Mouse (Mus musculus) mesoderm, embryonic 11.5 days (tissue): ENCODE data around the gene Kcna10.
A peak's percentile ranks its signal among the peaks of the same experiment; 100 is the strongest.

Source experiments
- DNase-seq: peaks from one replicate; pipeline ENCODE4 v3.0.0-alpha.2; 2012; ENCODE audit warnings: low read depth, low spot score

The Kcna10 gene

GRCm38 (mm10) chr3:107182756-107183155 lies at the start of gene Kcna10:
Gene Kcna10, plus strand, starts transcription at chr3:107183056.
- DNase-seq = no peak

GRCm38 (mm10) chr3:107134457-107134856 lies 48.4 kb upstream of the Kcna10 start:
- no peak for DNase-seq

DNA sequence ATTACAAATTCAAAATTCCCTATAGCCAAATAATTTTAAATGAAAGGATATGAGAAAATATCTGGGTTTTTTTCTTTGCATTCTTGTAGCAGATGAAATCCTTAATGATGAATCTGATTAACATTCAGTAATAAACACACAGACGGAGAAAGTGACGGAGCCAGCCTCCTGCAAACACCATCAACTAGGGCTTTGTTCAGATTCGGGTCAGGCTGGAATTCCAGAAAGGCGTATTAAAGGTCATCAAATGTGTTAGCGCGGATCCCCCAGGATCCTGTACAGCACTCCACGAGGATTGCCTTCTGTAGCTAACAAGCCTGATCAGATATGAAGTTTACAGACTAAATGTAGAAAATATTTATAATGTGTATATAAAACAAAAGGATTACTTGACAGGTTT lies 35.7 kb upstream of the Kcna10 start:
- DNase-seq = no peak

GRCm38 (mm10) chr3:107149006-107149405 lies 33.9 kb upstream of the Kcna10 start:
- no peak for DNase-seq

DNA sequence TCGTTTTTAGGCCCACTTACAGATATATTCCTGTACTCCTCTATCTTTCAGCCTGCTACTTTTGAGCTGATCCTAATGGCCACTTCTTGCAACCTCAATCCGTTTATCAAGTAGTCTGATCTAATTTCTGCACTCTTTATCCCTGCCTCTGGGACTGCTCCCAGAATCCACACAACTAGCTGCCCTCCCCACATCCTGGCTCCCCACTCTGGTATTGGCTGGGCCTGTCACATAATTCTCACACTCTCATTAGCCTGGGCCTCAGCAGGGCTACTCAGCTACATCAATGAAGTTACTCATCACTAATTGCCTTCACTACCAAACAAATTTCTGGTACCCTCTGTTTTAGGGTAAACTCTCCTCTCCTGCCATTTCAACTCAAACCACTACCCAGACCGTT lies 32.4 kb upstream of the Kcna10 start:
- no peak for DNase-seq

DNA sequence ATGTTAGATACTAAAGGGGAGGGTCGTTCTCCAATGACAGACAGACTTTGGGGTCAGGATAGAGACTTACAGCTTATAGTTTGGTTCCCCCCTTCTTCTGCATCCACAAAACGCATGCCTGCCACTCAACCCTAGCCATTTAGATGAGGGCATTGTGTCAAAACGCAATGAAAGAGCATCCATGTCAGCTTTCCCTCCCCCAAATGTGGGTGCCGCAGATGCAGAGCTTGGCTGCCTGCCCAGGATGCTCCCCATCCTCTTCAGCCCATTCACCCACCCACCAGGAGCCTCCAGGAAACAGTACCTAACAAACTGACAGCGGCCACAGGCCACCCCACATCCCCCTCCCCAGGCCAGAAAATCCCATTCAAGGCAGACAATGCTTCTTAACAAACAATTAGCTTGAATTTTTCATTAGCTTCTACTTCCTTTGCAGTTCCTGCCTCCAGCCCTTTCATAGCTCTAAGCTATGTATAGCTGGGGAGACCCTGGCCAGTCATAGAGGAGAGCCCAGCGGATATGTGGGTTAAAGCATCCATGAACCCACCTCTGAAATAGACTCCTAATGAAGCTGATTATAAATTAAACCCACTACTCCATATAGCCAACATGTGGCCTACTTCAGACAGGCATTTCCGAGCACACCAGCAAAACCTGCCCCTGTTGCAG lies 31.9 kb upstream of the Kcna10 start:
- DNase-seq = no peak

DNA sequence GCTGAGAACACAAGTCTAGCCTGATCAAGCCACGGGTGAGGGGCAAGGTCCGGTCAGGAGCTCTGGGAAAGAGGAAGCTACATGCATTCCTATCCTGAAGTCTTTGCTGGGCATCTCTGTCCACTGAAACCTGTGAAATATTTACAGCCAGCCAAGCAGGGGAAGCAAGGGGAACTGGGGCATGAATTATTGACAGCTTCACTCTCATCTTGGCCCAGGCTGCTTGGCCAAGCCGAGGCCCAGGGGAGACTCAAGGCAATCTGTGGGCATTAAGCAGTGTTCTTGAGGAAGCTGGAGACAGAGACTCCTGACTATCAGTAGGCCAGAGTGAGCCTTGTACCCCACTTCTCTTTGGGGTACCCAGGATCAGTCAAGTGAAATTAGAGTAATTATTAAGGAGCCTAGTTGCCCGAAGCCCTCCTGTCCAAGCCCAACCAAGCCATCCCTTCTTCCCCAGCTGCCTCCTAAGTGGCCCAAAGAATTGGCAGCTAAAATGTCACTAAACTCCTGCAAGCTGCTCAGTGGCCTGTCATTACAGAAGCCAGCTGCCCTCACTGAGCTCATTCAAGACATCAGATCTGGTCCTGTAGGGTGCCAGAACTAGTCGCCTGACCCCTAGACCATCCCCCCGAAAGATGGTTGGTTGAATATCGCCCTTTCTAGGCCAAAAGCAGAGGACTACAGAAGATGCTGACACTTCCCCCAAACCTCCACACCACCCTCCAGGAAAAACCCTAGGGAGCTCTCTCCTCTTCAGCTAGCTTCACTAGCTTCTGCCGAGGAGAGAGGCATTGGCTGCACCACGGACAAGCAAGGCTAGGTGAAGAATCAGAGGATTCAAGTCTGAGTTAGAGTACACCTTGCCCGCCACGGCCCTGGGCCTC lies 28.8 kb upstream of the Kcna10 start:
- DNase-seq = no peak

- no peak for DNase-seq
Measured at GRCm38 (mm10) chr3:107158856-107159255, 24.0 kb upstream of the Kcna10 start.

GRCm38 (mm10) chr3:107159418-107159817 lies 23.4 kb upstream of the Kcna10 start:
- DNase-seq = no peak

DNA sequence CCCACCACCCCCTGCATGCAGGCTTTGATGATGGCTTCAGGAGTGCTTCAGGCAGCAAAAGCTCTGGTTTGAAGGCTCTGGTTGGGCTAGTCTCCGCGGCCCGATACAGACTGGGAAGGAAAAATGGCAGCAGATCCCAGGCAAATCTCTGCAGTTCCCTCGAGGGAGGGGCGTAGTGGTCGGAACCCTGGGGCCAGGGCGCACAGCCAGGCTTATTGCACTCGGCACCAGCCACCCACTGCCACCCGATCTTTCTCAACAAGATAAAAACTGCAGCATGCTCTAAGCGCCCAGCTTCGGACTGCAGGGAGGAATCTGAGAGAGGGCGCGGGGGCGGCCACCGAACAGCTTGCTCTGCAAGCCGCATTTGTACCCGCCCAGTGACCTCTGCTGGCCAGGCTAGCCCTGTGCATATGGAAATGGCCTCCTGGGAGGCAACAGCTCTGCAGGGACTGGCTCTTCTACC lies 23.0 kb upstream of the Kcna10 start:
- DNase-seq = peak; percentile 38

DNA sequence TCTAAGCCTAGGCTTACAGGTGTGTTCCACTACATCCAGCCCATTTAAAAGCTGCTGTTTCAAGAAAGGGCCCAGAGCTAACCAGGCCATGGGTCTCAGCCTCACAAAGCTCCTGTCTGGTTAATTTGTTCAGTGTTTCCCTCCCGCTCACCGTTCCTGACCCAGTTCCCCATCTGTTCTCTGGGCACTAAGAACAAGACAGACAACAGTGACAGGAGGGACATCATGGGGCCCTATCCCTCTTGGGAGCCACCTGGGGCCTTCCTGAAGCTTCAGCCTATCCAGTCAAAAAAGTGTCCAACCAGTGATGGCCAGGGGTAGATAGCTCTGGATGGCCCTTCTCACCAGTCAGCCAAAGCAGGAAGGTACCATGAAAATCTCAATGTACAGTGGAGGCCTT lies 20.1 kb upstream of the Kcna10 start:
- DNase-seq = no peak

- no peak for DNase-seq
Measured at GRCm38 (mm10) chr3:107169552-107169951, 13.3 kb upstream of the Kcna10 start.

- DNase-seq = no peak
Measured at GRCm38 (mm10) chr3:107171964-107172363, 10.9 kb upstream of the Kcna10 start.

DNA sequence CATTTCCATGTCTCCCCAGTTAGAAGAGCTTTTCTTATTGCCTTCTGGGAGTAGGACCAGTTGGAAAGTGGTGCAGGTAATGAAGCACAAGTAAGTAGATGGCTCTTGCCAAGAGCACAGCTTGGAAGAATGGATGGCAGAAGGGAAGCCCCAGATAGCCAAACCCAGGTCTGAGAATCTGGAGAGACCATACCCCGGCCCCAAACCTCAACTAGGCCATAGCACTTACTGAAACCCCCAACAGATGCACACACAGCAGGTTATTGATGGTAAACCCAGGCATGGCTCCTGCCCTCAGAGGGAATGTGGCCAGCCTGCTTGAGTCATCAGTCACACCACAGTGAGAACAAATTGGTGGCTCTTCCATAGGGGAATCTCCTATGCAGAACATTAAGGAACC lies 10.3 kb upstream of the Kcna10 start:
- DNase-seq = no peak

DNA sequence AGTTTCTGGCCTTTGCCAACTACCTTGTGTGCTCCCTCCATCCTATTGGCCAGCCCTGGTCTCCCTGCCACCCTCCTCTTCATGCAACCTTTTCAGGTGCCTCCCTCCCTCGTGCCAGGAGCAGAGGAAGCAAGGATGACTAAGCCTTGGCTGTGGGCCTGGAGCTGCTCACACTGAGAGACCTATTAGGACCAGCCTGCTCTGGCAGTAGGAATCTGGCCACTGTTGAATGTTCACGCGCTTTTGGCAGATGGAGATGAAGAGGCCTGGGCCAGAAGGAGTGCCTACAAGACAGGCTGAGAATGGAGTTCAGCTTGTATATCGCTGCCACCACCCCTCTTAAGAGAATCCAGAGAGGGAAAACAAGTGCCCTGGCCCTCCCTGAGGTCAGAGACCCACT lies 7.4 kb upstream of the Kcna10 start:
- no peak for DNase-seq

- peak; percentile 58 for DNase-seq
Measured at GRCm38 (mm10) chr3:107176501-107176900, 6.4 kb upstream of the Kcna10 start.

DNA sequence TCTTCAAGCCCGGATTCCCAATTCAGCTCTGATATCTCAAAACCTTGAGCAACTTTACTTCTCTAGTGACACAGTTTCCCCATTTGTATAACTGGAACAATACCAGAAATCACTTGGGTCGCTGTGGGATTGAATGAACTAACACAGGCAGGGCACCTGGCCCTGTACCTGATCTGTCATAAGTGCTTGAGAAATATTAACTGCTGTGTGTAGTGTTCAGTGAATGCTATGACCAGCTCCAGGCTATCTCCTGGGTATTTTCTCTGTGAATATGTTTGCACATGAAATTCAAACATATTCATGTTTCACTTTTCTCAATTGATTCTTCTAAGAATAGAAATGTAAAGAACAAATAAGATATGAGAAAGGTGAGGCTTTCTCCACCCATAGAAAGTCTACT lies 2.0 kb upstream of the Kcna10 start:
- DNase-seq = no peak

DNA sequence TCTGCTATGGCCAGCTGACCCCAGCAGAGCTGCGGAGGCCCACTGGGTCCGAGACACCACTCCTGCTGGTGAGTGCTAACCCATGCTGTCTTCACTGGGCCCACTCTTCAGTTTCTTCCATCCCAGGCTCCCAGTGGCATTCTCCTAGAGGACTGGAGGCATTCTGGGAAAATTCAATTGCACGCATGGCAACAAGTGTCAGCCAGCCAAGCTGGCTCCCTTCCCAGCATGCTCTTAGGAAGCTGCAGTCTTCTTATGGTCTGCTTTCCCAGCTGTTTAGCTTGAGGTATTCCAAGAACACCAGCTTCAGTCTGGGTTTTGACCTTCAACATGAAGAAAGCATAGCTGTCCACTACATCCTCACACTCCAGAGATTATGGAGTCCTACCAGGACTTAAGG lies 322 bp downstream of the Kcna10 start:
- DNase-seq = no peak

GRCm38 (mm10) chr3:107185597-107185996 lies 2.7 kb downstream of the Kcna10 start:
- no peak for DNase-seq

- no peak for DNase-seq
Measured at GRCm38 (mm10) chr3:107187022-107187421, 4.2 kb downstream of the Kcna10 start.

- peak; percentile 39 for DNase-seq
Measured at GRCm38 (mm10) chr3:107188226-107188899, 5.5 kb downstream of the Kcna10 start.
